Mouse (Mus musculus): Measurements from ENCODE around the gene Prmt2.

Prmt2 gene

DNA sequence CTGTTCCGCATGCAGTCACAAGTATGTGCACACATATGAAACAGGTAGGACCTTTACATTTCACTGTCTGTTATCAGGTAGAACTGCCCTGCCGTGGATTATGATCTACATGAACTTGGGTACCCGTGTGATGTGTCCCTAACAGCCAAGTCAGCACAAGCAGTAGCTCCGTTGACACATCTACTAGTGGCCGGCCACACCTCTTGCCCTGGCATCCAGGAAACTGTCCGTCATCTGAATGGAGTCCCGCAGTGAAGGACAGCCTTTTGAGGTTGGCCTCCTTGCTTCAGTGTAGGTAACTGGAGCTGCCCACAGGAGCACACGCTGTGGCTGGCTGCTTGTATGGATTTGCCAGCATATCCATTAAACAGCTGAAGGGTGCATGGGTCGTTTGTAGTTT is 19.4 kb downstream of the Prmt2 start:
- in situ Hi-C loops (cut with MboI, MseI): no loop called here

DNA sequence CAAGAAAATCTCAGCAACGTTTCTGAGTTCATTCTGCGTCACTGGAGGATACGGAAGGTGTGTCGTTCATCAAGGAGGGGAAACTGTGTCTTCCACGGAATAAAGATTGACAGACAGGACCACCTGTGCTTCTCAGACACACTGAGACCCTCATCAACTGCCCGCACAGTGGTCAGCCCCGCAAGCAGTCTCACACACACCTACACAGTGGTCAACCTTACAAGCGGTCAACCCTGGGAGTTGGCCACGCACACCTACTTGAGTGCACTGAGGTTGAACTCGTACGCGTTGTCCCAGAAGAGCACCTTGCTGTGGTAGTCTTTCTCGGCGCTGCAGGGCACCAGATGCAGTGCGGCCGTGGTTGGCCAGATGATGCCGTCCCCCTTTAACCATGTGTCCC is 20.6 kb downstream of the Prmt2 start:
- in situ Hi-C loops (cut with MboI, MseI): no loop called here

DNA sequence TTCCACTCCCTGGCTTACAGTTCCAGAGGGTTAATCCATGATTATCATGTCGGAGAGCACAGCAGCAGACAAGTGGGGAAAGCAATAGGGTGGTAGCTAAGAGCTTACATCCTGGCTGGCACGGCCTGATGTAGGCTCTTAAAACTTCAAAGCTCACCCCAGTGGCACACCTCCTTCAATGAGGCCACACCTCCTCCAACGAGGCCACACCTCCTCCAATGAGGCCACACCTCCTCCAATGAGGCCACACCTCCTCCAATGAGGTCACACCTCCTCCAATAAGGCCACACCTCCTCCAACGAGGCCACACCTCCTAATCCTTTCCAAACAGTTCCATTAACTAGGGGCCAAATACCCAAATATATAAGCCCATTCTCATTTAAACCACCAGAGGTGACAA is 23.5 kb downstream of the Prmt2 start:
- in situ Hi-C loops (cut with MboI, MseI): no loop called here

DNA sequence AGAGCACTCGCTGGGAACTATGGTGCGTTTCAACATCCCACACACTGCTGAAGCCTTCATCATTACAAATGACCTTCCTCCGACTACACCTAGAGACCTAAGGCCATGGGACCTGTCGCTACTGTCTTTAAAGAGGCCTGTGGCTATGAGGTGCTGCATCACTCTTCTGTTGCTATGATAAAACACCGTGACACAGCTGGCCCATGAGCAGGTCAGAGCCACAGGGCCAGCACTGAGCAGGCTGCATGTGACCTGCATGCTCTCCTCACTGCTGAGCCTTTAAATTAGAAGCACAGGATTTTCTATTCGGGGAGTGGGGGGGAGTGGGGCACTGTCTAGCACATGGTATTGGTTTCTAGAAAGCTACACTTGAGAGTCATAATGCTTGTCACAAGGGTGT is 25.5 kb downstream of the Prmt2 start:
- in situ Hi-C loops (cut with MboI, MseI): no loop called here

DNA sequence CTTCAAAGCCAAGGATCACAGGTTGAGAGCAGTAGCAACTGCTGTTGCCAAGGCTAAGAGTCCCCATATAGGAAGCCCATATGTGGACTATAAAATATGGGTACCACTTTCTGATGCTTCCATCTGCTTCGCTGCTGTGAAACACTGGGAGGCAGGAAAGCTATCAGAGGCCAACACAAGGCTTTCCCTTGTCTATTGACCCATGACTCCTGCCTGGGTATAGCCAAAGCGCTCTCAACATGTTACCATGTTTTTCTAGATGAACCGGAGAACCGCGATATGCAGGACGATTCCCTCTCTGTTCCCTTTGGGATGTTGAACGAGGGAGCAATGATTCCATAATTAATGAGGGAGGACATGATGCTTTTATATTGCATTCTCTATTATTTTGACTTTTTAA is 26.9 kb downstream of the Prmt2 start:
- in situ Hi-C loops (cut with MboI, MseI): no loop called here

DNA sequence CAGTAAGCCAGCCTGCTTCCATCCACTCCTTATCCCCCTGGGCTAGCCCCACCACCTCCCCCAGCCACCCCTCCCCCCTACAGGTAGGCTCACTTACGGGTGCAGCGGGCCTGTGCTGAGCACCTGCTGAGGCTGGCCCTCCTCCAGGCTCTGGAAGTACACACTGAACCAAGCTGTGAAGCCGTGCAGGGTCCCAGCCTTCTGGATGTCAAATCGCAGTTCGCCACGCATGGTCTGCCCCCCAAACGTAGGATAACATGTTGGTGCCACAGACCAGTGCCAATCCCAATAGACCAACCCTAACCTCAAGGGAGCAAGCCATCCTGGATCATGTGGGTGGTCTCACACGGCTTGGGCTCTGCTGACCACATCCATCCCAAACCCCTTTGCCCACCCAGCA is 28.4 kb downstream of the Prmt2 start:
- in situ Hi-C loops (cut with MboI, MseI): no loop called here

DNA sequence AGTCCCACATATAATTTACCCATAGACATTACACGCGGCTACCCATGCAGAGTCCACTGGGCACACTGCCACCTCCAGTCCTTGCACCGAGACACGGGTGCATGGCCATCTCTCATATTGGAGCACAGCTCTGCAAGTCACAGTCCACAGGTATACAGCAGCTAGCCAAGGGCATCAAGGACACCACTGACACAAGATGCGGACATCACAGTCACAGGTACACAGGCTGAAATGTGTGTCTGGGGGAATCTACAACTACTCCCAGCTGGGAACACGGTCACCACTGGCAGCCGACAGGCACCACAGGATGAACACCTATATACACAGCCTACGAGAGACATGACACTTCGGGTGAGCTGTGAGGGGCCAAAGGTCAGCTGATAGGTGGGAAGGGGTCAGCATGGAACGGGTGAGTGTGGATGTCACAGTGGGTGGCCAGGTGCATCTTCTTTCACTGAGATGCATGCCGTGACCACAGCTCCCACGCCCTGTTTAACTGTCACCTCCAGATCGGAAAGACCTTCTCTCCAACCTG is 30.3 kb downstream of the Prmt2 start:
- in situ Hi-C loops (cut with MboI, MseI): no loop called here

DNA sequence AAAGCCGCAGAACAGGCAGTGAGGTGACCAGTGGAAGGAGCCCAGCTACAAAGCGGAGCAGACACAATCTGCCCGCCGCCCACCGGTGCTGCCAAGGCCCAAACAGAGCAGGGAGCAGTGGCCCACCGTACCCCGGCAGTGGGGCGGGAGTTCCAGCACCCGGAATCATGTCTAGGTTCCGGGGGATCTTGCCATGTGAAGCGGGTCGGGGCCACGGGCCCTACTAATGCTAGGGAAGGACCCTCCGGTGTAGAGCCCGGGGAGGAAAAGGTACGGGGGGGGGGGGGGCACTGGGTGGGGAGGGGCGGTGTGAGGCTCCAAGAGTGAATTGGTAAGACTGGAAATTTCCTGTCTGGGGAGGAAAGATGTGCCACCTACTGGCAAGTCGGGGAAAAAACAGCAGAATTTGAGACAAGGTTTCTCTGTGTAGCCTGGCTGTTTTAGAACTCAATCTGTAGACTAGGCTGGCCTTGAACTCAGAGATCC is 33.8 kb downstream of the Prmt2 start:
- in situ Hi-C loops (cut with MboI, MseI): no loop called here

DNA sequence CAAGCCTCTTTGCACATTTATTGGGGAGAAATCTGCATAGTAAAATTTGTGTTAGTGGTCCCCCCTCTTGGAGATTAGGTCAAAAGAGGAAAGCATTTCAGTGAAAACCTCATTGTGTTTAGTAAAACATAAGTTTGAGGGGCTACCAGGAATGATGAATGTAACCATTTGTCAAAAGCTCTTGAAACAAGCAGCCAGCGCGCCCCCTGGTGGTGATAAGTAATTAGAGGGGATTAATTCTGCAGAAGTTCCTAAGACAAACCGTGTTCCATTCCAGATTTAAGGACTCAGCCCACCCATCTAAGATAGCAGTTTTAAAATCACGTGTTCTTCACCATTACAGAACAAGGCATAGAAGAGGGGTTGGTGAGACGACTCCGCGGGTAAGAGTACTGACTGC is 35.7 kb downstream of the Prmt2 start:
- in situ Hi-C loops (cut with MboI, MseI): no loop called here

DNA sequence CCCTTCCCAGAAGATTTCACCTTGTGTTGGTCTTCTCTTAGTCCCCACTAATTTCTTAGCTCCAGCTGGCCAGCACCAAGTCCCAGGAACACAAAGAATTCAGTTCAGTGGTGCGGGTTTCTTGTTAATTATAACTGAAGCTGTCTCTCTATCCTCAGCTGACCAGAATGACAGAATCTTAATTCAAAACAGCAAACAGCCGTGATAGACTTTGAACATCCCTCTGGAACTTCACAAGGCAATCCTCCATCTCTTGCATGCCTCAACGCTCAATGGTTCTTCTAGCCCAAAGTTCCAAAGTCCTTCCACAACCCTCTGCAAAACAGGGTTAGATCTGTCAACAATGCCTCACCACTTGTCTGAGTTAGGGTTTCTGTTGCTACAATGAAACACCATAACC is 36.2 kb downstream of the Prmt2 start:
- in situ Hi-C loops (cut with MboI, MseI): no loop called here

DNA sequence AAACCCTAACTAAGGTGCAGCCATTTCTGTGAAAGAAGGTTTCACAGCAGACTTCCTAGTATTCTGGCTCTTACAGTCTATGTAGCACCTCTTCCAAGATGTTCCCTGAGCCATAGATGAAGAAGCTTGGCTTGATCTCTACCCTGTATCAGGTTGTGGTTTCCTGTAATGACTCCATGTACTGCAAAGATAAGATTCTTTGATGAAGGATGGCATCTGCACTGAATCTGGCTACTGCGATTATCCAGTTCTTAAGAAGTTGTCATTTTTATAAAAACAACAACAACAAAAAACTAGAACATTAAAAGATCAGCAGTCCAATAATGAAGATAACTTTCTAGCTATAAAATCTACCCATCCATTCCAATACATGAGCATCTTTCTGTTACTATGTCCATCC is 49.7 kb downstream of the Prmt2 start:
- in situ Hi-C loops (cut with MboI, MseI): no loop called here

DNA sequence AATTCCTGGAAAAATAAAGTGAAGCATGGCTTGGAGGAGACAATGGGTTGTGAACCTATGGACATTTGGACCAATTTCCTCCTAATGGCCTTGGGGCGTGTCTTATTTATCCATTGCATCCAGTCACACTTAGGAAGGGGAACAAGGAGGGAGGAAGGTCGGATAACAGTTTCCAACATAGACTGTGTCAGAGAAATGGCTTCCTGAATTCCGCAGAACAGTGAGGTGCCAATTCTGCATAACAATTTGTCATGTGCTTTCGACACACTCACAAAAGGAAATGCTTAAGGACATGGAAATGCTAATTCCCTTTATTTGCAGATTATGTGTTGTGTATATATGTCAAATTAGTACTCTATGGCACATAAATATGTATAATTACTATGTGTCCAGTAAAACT is 52.4 kb downstream of the Prmt2 start:
- in situ Hi-C loops (cut with MboI, MseI): no loop called here

DNA sequence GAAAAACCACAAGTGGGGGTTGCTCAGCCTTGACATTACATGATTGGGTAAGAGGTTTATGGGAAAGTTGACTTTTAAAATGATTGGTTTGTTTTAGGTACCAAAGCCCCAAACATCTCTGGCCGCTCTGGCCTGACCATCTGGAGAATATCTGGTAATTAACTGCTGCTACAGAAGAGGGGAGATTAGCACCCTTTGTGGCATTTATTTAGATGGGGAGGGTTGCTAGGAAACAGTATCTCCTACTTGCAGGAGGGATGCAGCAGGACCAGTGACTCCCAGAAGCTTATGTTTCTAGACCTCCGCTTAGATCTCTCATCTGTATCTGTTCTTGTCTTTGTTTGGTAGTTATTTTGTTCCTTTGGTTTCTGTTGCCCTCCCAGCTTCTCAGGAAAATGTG is 62.8 kb downstream of the Prmt2 start:
- in situ Hi-C loops (cut with MboI, MseI): no loop called here

DNA sequence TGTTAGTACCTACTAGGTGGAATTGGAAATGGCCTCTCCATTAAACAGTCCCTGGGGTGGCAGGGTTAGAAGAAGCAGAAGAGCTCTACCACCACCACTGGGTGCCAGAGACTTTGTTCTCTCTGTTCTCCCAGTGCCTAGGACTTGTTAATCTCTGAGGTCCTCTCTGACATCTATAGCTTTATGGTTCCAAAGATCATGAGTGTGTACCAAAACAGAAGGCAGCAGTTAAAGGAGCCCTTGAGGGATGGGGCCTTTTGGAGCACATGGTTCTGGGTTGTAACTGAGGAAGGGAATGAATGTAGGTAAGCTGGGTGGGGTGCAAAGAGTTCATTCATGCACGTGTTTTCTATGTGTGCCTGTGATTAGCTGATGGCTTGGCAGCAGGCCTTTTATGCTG is 79.7 kb downstream of the Prmt2 start:
- in situ Hi-C loops (cut with MboI, MseI): no loop called here

DNA sequence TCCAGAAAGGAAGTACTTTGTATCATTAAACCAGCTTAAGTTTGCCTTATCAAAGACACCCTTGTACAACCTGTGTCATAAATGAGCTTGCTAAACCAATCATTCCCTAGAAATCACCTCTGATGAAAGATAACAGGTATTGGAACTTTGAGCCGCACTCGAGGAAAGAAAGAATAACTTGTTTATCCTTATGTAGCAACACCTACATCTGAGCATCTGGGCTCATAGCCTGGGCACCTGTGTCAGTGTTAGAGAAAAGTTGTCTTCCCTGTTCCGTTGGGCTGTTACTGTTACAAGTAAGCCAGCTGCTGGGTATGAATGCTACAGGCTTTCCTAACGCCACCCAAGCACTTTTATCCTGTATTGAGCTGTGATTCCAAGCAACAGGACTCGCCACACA is 80.1 kb downstream of the Prmt2 start:
- in situ Hi-C loops (cut with MboI, MseI): no loop called here

Measured in T-helper 17 cell (primary cell).